Mouse (Mus musculus) frontal cortex, postnatal 36 days (tissue): Measurements from ENCODE around the gene Hyal3.
A peak's percentile ranks its signal among the peaks of the same experiment; 100 is the strongest.
"Not testable (repeated sequence)": the region's sequence is repeated elsewhere in the genome, so short reads cannot be mapped to it uniquely, and the experiment has no call there.

Experiments
- DNase-seq, 2 experiments: peaks; one replicate each; pipeline ENCODE4 v3.0.0; 2022; ENCODE audit warnings: low spot score in 2 of 2

The Hyal3 gene

DNA sequence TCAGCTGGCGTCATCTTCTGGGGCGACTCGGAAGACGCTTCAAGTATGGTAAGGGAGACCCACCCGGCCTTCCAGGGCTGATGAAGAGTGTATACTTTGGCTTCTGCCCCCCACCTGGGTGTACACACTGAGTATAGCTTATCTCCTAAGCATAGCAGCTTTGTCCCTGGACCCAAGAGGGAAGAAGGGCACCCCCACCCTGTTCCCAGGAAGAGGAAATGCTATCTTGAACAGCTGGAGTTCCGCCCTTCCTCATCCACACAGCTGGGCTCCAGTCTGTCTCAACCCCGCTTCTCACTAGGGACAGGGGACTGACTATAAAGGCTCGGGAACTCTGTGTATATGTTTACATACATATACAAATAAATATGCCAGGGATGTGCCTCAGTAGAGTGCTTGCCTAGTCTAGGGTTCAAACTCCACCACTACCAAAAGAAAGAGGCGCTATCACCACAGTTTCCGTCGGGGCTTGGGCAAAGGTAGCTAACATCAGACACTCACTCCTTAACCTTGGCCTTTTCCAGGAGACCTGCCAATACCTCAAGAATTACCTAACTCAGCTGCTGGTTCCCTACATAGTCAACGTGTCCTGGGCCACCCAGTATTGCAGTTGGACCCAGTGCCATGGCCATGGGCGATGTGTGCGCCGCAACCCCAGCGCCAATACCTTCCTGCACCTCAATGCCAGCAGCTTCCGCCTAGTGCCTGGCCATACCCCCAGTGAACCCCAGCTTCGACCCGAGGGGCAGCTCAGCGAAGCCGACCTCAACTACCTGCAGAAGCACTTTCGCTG, 8.9 kb upstream of the Hyal3 start:
- no peak for DNase-seq

DNA sequence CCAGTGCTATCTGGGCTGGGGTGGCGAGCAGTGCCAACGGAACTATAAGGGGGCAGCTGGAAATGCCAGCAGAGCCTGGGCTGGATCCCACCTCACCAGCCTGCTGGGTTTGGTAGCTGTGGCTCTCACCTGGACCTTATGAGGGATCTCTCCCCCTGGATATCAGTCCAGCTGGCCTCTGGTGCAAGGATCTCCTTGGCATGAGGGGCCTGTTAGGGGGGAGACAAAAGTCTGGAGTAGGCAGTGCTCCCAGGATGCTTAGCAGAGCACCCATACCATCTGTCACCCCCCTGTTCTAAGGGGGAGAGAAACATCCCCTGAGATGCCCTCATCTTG, 8.3 kb upstream of the Hyal3 start:
- no peak for DNase-seq

DNA sequence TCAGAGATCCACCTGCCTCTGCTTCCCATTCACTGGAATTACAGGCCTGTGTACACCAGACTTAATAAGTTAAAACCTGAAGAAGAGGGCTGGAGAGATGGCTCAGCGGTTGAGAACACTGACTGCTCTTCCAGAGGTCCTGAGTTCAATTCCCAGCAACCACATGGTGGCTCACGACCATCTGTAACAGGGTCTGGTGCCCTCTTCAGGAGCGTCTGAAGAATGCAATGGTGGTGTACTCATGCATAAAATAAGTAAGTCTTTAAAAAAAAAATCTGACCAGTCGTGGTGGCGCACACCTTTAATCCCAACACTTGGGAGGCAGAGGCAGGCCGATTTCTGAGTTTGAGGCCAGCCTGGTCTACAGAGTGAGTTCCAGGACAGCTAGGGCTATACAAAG, 6.8 kb upstream of the Hyal3 start:
- DNase-seq: not testable (repeated sequence)

DNA sequence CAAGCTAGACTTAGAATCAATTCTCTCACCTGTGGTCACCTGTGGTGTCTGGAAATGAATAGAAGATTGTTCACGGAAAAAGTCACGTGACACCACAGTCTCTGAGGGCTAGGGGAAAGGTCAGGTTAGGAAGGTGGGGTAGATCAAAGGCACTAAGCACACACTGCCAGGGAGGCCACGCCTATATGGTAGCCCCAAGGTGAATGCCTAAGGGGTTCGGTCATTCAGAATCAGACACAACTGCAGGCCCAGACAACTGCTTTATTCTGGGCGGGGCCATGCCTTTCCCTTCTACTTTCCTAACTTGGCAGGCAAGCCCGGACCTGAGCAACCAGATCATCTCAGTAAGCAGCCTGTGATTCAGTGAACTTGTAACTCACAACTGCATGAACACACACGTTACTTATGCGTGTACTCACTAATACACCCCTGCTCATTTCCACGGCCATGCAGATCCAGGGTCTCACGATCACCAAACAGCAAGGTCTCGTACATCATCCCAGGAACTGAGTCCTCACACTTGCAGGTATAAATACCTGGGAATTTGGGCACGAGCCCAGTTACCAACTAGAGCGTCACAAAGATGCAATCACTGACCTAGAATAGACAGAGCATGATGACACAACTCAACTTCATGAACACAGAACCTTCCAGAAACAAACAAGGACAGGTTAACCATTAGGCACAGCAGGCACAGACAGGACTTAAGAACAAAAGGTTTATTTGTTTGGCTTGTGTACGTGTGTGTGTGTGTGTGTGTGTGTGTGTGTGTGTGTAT, 4.8 kb upstream of the Hyal3 start:
- DNase-seq: no peak

DNA sequence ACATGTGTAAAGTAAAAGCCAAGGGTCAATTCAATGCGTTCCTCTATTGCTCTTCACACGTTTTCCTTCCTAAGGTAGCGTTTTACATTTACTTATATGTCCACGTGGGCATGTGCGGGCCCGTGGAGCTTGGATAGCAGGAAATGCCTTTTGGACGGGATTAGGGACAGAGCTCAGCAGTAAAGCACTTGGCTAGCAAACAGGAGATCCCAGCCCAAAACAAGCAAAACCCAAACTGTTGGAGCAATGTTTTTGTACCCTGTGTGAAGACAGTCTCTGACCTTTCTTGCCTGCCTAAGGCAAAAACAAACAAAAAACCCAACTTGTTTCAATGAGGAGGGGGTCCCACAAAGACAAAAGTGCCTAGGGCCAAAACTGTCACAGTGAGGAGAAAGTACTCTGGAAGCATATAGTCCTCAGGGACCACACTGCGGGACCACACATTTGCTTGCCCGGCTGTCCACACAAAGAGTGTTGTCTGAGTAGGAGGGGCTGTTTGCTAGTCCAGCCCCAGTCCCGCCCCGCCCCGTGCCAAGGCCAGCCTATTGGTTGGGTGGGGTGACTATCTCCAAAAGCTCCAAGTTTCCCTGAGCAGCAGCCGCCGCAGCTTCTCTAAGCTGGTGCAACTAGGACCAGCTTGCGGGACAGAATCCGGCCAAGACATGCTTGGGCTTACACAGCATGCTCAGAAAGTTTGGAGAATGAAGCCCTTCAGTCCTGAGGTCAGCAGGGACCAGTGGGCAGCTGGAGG, 4.1 kb upstream of the Hyal3 start, which contains the start of gene Hyal1:
Gene Hyal1, plus strand, starts transcription at position 571 of the 751 bp plus-strand sequence.
- DNase-seq: no peak

DNA sequence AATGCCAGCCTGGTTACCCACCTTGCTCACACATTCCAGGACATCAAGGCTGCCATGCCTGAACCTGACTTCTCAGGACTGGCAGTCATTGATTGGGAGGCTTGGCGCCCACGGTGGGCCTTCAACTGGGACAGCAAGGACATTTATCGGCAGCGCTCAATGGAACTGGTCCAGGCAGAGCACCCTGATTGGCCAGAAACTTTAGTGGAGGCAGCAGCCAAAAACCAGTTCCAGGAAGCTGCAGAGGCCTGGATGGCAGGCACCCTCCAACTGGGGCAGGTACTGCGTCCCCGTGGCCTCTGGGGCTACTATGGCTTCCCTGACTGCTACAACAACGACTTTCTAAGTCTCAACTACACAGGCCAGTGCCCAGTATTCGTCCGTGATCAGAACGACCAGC, 2.7 kb upstream of the Hyal3 start:
- DNase-seq: no peak

DNA sequence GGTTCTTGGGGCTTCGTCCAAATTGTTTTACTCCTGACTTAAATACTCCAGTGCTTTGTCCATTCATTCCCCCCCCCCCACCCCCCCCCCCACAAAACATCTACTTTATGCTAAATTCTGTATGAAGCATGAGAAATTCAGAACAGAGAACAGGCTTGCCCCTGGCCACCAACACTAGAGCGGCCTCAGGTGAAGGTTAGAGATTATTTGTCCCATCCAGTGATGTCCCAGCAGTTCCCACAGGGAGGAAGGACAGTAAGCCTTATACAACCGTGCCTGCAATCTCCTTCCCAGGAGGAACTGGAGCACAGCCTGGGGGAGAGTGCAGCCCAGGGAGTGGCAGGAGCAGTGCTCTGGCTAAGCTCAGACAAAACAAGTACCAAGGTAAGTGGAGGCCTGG, 2.0 kb upstream of the Hyal3 start, which contains the start of gene Naa80:
Gene Naa80, plus strand, starts transcription at position 301 of the 400 bp plus-strand sequence.
- no peak for DNase-seq

DNA sequence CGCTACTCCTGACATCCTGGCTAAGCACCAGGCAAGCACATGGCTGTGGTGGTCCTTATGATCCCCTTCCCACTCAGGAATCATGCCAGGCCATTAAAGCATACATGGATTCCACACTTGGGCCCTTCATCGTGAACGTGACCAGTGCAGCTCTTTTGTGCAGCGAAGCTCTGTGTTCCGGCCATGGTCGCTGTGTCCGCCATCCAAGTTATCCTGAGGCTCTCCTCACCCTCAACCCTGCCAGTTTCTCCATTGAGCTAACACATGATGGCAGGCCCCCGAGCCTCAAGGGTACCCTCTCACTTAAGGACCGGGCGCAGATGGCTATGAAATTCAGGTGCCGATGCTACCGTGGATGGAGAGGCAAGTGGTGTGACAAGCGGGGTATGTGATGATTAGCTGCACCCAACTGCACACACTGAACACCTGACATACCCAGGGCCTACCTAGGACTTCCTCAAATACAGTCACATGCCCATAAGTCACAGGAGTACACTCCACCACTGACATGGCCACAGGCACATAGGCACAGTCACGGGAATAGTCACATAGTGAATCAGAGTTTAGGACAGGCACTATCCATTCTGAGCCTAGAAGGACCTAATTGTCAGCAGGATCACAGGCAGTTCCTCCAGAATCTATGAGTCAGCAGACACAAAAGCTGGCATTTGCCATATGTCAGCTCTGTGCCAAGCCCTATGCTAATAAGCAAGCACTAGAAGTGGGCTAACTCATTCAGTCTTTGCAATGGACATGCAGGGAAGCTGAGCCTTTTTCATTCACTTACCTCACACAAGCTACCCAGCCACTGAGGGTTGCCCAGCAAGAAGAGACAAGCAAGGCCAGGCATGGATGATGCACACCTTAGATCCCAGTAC, 1.4 kb upstream of the Hyal3 start:
- no peak for DNase-seq

DNA sequence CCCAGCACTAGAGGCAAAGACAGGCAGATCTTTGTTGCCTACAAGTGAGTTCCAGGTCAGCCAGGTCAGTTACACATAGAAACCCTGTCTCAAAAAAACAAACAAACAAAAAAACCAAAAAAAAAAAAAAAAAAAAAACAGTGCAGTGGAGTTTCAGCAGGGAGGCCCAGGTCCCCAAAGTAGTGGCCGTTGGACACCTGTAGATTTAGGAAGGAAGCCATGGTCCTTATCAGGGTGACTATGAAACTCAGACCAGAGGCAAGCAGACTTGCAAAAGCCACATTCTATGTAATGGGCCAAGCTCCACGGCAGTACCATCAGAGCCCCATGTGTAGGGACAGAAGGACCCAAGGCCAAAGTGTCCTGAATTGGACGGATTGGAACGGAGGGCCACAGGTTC, 966 bp downstream of the Hyal3 start:
- no peak for DNase-seq

DNA sequence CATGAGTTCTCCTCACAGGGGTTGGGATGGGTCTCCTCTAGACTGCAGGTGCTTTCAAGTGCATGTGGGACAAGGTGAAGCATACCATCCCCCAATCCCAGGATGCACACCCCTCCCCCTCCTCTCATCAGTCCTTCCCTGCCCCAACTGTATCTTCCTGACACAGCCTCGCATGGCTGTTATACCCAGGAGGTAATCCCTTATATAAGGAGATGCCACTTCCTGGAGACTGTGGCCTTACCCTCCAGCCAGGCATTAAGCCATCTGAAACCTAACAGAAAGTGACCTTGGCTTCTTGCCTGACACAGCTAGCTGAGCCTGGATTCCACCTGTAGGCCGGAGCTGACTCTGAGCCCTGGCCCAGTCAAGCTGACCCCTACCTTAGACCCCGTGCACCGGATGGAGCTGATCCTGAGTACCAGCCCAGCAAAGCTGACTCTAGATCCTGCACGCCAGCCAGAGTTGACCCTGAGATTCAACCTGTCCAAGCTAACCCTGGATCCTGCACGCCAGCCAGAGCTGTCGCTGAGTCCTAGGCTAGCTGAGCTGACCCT, 2.0 kb downstream of the Hyal3 start:
- no peak for DNase-seq

DNA sequence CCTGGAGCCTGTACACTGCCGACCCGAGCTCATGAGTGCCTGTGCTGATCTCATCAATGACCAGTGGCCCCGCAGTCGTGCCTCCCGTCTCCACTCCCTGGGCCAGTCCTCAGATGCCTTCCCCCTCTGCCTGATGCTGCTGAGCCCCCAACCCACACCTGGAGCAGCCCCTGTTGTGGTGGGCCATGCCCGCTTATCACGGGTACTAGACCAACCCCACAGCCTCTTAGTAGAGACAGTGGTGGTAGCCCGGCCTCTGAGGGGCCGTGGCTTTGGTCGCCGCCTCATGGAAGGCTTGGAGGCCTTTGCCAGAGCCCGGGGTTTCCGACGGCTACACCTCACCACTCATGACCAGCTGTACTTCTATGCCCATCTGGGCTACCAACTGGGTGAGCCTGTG, 2.6 kb downstream of the Hyal3 start:
- no peak for DNase-seq

DNA sequence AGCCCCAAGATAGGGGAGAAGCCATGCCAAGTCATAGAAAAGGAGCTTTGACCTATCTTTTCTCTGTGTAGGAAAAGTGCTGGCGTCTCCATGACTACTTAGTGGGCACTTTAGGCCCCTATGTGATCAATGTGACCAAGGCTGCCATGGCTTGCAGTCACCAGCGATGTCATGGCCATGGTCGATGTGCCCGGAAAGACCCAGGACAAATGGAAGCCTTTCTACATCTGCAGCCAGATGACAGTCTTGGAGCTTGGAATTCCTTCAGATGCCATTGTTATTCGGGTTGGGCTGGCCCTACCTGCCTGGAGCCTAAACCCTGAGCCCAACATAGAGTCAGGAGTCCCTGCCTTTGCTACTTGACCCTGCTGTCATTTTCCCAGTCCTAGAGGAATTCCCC, 5.9 kb downstream of the Hyal3 start:
- no peak for DNase-seq

DNA sequence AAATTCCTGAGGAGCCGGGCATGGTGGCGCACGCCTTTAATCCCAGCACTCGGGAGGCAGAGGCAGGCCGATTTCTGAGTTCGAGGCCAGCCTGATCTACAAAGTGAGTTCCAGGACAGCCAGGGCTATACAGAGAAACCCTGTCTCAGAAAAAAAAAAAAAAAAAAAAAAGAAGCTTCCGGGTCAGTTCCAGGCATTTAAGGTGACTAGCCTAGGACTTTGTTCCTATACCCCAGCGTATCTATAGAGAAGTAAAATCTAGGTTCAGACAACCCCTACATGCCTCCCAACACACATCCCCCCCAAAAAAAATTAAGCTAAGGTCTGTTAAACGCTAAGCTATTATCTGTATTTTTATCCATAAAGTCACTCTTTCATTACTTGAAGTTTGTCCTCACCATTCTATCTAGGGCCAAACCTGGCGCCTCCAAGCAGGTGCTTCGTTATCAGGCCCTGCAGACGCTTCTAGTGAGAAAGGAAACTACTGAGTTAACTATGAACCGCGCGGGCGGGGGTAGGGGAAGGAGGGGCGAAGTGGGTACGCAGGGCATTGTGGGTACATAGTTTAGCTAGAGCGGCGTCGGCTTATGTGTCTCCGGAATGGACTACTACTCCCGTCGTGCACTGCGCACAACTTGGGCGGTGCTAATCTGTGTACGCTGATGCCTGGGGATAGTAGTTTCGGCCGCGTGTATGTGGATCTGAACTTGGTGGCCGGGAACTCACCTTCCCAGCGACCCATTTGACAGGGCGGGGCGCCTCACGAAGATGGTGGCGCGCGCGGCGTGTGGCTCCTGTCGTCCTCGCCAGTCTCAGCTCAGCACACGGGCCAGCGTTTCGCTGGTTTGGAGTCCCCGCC, 6.6 kb downstream of the Hyal3 start, which contains the start of gene Ifrd2:
Gene Ifrd2, plus strand, starts transcription at position 669 of the 859 bp plus-strand sequence.
- peak; percentile 97 to 99 for DNase-seq

DNA sequence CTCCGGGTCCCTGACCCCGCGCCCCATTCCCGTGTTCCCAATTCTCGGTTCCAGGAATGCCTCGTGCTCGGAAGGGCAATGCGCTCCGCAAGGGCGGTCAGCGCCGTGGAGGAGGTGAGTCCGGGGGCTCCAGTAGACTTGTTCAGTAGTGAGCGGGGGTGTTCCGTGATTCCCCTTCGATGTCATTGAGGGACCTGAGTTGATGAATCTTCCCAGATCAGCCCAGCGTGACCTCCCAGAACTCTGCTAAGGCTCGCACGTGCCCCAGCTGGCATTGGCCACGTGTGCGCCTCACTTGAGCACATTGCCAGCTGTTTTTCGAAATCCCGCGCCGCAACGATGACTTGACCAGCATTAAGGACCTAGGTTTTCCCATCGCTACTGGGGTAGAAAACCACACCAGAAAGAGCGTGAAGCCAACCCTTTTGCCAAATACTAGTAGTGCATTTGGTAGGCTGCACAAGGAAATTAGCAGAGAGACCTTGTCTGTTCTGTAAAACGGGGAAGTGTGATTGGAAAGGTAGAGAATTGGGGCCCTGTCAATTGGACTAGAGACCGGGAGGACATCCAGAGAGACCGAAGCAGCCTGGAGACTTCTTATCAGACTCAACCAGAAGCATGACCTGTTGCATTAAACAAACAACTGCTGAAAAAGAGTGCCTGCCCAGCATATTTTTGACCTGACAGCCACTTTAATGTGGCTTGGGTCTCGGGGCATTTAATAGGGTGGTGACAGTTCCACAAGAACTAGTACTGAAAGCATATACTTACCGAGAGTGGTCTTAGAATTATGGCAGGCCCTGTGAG, 7.4 kb downstream of the Hyal3 start:
- no peak for DNase-seq

DNA sequence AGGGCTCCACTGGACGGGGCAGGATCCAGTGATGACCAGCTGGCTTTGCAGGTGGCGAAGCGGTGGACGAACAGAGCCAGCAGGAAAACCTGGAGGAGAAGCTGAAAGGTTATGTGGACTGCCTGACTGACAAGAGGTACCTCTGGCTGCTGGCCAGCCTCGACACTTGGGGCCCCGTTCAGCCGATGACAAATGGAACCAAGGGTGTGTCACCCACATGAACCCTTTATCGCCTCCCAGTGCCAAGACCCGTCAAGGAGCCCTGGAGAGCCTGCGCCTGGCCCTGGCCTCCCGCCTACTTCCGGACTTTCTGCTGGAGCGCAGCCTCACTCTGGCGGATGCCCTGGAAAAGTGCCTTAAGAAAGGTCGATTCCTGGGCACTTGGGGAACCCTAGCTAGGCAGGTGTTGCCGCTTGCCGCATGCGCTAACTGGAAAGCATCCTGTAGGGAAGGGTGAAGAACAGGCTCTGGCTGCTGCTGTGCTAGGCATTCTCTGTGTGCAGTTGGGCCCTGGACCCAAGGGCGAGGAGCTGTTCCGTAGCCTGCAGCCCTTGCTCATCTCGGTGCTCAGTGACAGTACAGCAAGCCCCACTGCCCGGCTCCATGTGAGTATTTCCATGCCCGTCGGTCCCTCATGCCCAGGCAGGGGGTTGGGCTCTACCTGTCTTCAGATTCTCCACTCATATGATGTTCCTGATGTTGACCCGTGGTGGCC, 9.6 kb downstream of the Hyal3 start:
- DNase-seq: no peak

DNA sequence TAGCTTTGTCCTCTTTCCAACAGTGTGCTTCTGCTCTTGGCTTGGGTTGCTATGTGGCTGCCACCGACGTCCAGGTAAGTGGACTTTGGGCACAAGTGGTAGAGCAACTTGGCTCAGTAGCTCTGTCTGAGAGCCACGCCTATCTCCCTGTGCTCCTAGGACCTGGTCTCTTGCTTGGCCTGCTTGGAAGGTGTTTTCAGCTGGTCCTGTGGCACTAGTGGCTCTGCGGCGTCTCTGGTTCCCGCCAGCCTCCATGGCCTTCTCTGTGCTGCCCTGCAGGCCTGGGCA, 10.1 kb downstream of the Hyal3 start:
- no peak for DNase-seq

DNA sequence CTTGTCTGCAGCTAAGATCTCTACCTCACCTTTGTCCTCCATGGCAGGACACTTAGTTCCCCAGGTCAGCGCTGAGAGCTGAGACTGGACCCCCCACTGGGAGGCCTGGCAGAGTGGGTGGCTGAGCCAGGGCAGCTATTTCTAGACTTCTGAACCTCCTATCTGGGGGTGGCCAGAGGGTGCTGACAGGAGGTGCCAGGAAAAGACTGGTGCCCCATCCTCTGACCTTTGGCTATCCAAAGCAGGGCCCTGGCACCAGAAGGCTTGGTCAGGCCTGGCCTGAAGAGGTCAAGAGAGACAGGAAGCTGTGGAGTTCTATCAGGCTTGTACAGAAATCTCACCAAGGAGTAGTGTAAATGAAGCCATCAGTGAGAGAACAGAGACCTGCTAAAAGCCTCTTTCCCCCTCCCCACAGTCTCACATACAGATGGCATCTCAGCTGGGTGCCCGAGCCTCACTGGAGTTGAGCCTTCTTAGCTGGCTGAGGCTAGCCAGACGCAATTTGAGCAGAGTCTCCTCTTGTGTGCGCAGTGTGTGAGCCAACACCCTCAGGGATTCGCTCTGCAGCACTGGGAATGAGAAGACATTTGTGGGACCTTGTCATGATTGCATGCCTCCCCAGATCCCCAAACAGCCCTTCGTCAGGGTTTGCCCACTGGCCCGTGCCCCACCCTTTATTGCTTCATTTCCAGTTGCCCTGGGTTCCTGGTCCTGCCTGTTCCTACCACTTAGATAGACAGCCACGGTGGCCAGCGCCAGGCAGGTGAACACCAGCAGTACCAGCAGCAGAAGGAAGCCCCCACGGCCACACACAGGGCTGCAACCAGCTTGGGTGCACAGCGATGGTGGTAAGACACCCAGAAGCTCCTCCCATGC, 12.7 kb downstream of the Hyal3 start:
- DNase-seq: no peak
